Mouse (Mus musculus): ENCODE data around the gene Inpp5d. TPM values are rescaled to one million over a fixed set of nuclear protein-coding genes. Genes with fewer than 3 reads are reported as not detected.

Gene Inpp5d
- polyA plus RNA-seq, 1 experiment = 1.6 TPM

DNA sequence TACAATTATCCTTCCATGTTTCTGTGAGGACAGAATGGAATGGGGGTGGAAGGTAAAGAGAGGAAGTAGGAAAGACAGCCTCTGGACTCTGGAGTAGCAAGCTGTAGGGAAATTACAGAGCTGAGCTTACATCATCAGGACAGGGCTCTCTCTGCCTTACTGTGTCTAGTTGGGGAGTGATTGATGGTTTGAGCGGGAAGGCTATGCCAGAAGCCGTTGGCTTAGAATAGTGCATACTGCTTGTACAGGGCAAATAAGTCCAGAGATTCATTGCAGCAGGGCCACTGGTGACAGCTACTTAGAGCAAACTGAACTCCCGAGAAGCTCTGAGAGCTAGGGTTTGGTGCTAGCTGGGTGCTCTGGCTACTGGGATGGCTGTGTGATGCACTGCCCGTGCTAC lies 66.2 kb downstream of the Inpp5d start:
- Histone ChIP-seq H3K4me3 (ENCODE audit: insufficient read depth, low read length) (no peak overlapping the region), H3K27ac (ENCODE audit: insufficient read depth, low read length) (no peak overlapping the region), H3K4me1 (ENCODE audit: control insufficient read depth, insufficient read depth, low read length) (no peaks in the 10 kb centered on the region)
- no peak for TF ChIP-seq CTCF (IDR thresholded peaks at IDR 0.05; ENCODE audit: borderline replicate concordance, insufficient read depth, low read length)
- TF ChIP-seq POLR2A (IDR thresholded peaks at IDR 0.05; ENCODE audit: low read depth, low read length) = no peak

- Histone ChIP-seq H3K4me1 (ENCODE audit: control insufficient read depth, insufficient read depth, low read length) (no peaks in the 10 kb centered on the region), H3K27ac (ENCODE audit: insufficient read depth, low read length) (no peak overlapping the region), H3K4me3 (ENCODE audit: insufficient read depth, low read length) (no peak overlapping the region)
- TF ChIP-seq CTCF (IDR thresholded peaks at IDR 0.05; ENCODE audit: borderline replicate concordance, insufficient read depth, low read length) = no peak
- TF ChIP-seq POLR2A (IDR thresholded peaks at IDR 0.05; ENCODE audit: low read depth, low read length) = no peak
Observed at GRCm38 (mm10) chr1:87687009-87687408, 66.9 kb downstream of the Inpp5d start.

- Histone ChIP-seq H3K4me3 (ENCODE audit: insufficient read depth, low read length) (no peak overlapping the region), H3K27ac (ENCODE audit: insufficient read depth, low read length) (no peak overlapping the region), H3K4me1 (ENCODE audit: control insufficient read depth, insufficient read depth, low read length) (no peaks in the 10 kb centered on the region)
- no peak for TF ChIP-seq CTCF (IDR thresholded peaks at IDR 0.05; ENCODE audit: borderline replicate concordance, insufficient read depth, low read length)
- TF ChIP-seq POLR2A (IDR thresholded peaks at IDR 0.05; ENCODE audit: low read depth, low read length) = no peak
Observed at GRCm38 (mm10) chr1:87689661-87690341, 69.7 kb downstream of the Inpp5d start.

DNA sequence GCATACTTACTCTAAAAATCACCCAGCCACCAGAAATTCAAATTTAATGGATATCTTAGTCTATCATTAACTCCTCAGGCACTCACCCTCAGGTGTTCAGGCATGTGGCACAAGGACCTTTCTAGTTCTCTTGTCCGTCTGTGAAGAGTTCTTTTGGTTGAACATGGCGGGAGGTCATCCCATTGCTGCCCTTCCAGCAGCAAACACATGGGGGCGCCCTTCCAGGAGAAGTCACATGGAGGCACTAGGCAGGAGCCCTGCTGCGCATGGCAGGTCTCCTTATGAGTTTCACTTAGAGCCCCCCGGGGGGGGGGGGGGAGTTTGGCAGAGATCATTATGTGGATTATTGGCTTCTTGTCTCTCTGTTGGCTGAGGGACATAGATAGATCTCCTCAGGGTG lies 76.2 kb downstream of the Inpp5d start:
- no peak for TF ChIP-seq CTCF (IDR thresholded peaks at IDR 0.05; ENCODE audit: borderline replicate concordance, insufficient read depth, low read length)
- TF ChIP-seq POLR2A (IDR thresholded peaks at IDR 0.05; ENCODE audit: low read depth, low read length) = no peak

DNA sequence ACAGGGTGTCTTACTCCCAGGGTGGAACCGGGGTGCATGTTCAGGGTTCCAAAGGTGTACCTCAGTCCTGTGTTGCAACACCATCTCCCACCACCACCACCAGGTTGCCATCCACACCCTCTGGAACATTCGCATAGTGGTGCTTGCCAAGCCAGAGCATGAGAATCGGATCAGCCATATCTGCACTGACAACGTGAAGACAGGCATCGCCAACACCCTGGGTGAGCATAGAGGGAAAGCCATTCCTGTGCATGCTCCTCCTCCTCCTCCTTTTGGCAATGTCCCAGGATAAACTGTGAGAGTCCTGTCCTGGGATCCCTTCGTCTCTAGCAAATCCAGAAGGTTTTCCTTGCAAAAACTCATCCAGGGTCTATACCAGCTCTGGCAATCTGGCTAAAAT lies 77.9 kb downstream of the Inpp5d start:
- H3K27ac ChIP-seq (ENCODE audit: insufficient read depth, low read length) = no peak overlapping the region
- H3K4me1 ChIP-seq (ENCODE audit: control insufficient read depth, insufficient read depth, low read length) = no peaks in the 10 kb centered on the region
- TF ChIP-seq CTCF (IDR thresholded peaks at IDR 0.05; ENCODE audit: borderline replicate concordance, insufficient read depth, low read length) (no peak), POLR2A (IDR thresholded peaks at IDR 0.05; ENCODE audit: low read depth, low read length) (no peak)
- no peak overlapping the region for H3K4me3 ChIP-seq (ENCODE audit: insufficient read depth, low read length)

More for the DNA sequence above, 76.2 kb downstream of the Inpp5d start:
- no peaks in the 10 kb centered on the region for H3K4me1 ChIP-seq (ENCODE audit: control insufficient read depth, insufficient read depth, low read length)
- H3K27ac ChIP-seq (ENCODE audit: insufficient read depth, low read length) = no peak overlapping the region
- H3K4me3 ChIP-seq (ENCODE audit: insufficient read depth, low read length) = no peak overlapping the region

DNA sequence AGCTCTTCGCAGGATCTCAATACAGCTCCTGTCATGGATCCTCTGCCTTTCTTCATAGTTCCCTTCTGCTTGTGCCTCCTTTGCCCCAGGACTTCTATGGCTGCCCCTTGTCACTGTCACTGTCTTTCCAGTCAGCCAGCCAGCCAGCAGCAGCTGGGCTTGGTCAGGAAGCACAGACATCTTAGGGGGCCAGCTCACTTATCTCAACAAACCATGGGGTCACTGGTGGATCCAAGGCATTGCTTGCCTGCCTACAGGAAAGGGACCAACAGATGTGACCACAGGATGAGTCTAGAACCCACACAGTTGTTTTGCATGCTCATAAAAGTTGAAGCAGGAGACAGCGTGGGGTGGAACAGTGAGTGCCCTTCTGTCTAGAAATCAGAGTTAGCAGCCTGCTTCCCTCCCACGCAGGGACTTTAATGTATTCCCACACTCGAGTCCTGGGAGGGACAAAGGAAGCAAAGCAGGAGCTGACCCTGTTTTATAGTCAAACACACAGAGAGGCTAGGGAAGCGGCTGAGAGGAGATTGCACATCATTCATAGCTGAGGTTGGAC lies 79.9 kb downstream of the Inpp5d start:
- no peak overlapping the region for H3K27ac ChIP-seq (ENCODE audit: insufficient read depth, low read length)
- no peaks in the 10 kb centered on the region for H3K4me1 ChIP-seq (ENCODE audit: control insufficient read depth, insufficient read depth, low read length)
- H3K4me3 ChIP-seq (ENCODE audit: insufficient read depth, low read length) = no peak overlapping the region
- no peak for TF ChIP-seq POLR2A (IDR thresholded peaks at IDR 0.05; ENCODE audit: low read depth, low read length)
- no peak for TF ChIP-seq CTCF (IDR thresholded peaks at IDR 0.05; ENCODE audit: borderline replicate concordance, insufficient read depth, low read length)

DNA sequence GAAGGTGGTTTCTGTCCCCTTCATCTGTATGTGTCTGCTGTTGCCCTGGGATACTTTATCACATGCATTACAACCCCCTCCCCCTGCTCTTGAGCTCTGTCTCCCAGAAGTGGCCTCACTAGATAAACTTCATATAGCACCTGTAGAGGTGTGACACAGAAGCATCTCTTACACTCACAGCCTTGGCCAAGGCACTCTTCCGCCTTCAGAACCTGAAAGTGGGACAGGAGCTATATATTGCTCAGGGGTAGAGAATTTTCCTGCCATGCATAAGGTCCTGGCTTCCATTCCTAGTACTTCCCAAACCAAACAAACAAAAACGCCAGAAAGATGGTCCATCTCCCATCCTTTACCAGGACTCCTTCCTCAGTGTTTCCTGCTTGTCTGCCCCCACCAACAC lies 84.1 kb downstream of the Inpp5d start:
- H3K4me1 ChIP-seq (ENCODE audit: control insufficient read depth, insufficient read depth, low read length) = no peaks in the 10 kb centered on the region
- H3K27ac ChIP-seq (ENCODE audit: insufficient read depth, low read length) = no peak overlapping the region
- H3K4me3 ChIP-seq (ENCODE audit: insufficient read depth, low read length) = no peak overlapping the region
- TF ChIP-seq CTCF (IDR thresholded peaks at IDR 0.05; ENCODE audit: borderline replicate concordance, insufficient read depth, low read length) (no peak), POLR2A (IDR thresholded peaks at IDR 0.05; ENCODE audit: low read depth, low read length) (no peak)

DNA sequence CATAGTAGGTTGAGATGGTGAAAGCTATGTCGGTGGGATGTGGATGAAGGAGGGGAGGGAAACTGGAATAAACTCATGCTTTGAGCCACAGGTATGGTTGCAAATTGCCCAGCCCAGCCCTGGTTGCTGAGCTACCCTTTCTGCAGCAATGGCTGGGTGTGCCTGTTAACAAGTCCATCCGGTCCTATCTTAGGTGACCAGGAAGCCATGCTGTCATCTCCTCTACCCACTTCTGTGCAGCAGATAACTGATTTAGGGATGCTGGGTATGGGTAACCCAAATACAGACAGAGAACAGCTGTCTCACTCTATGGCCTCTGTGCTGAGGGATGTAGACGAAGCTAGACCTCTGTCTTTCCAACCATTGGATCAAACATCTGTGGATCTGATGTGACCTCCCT lies 86.2 kb downstream of the Inpp5d start:
- Histone ChIP-seq H3K4me1 (ENCODE audit: control insufficient read depth, insufficient read depth, low read length) (no peaks in the 10 kb centered on the region), H3K4me3 (ENCODE audit: insufficient read depth, low read length) (no peak overlapping the region), H3K27ac (ENCODE audit: insufficient read depth, low read length) (no peak overlapping the region)
- TF ChIP-seq POLR2A (IDR thresholded peaks at IDR 0.05; ENCODE audit: low read depth, low read length) = no peak
- TF ChIP-seq CTCF (IDR thresholded peaks at IDR 0.05; ENCODE audit: borderline replicate concordance, insufficient read depth, low read length) = no peak

DNA sequence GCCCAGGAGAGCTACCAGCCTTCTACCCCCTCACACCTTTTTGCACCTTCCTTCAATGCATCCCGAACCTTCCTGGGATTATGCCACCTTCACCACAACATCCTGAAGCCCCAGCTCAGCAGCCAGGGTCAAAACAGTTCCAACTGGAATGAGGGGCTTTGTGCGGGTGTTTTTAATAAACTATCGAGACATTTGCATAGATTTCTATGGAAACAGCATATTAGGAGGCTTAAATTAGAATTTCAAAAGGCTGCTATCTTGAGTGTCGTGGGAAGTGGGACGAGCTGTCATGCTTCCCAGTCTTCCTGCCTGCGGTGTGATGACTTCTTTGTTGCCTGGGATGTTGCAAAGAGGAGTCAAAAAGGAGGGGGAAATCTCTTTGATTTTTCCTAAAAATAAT lies 88.9 kb downstream of the Inpp5d start:
- no peak for TF ChIP-seq POLR2A (IDR thresholded peaks at IDR 0.05; ENCODE audit: low read depth, low read length)
- TF ChIP-seq CTCF (IDR thresholded peaks at IDR 0.05; ENCODE audit: borderline replicate concordance, insufficient read depth, low read length) = no peak
- Histone ChIP-seq H3K27ac (ENCODE audit: insufficient read depth, low read length) (no peak overlapping the region), H3K4me3 (ENCODE audit: insufficient read depth, low read length) (no peak overlapping the region), H3K4me1 (ENCODE audit: control insufficient read depth, insufficient read depth, low read length) (no peaks in the 10 kb centered on the region)

GRCm38 (mm10) chr1:87709661-87710270 lies 89.7 kb downstream of the Inpp5d start:
- H3K4me3 ChIP-seq (ENCODE audit: insufficient read depth, low read length) = no peak overlapping the region
- no peak for TF ChIP-seq POLR2A (IDR thresholded peaks at IDR 0.05; ENCODE audit: low read depth, low read length)
- TF ChIP-seq CTCF (IDR thresholded peaks at IDR 0.05; ENCODE audit: borderline replicate concordance, insufficient read depth, low read length) = no peak
- H3K4me1 ChIP-seq (ENCODE audit: control insufficient read depth, insufficient read depth, low read length) = no peaks in the 10 kb centered on the region
- H3K27ac ChIP-seq (ENCODE audit: insufficient read depth, low read length) = no peak overlapping the region
